Mouse (Mus musculus): ENCODE data around the gene Palld. TPM values are rescaled to one million over a fixed set of nuclear protein-coding genes. Genes with fewer than 3 reads are reported as not detected.
A peak's percentile ranks its signal among the peaks of the same experiment; 100 is the strongest.

The Palld gene
- polyA plus RNA-seq, 1 experiment from 2014 or later = 17.3 TPM

DNA sequence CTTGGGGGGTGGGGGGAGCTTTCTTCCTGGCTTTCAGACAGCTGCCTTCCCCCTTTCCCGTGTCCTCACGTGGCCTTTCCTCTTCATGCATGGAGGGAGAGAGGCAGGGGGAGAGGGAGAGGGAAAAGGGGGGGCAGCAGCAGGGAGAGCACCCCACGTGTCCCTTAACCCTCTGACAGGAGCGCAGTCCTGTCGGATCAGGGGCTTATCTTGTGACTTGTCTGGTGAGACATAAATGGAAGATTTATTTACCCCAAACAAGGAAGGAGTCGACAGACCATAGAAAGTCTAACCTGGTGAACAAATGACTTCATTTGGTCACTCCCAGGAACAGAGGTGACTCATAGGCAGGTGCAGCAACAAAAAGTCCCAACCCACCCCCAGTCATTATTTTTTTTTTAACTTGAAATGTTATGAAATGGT, 427.2 kb downstream of the Palld start:
- Histone ChIP-seq H3K4me3 (replicated peaks; ENCODE audit: low read length) (no peak overlapping the region), H3K9me3 (ENCODE audit: control insufficient read depth, low read length) (no peaks in the 10 kb centered on the region), H3K27me3 (ENCODE audit: control insufficient read depth, insufficient read depth, low read length) (no peaks in the 10 kb centered on the region), H3K36me3 (replicated peaks; ENCODE audit: control insufficient read depth, insufficient read depth) (no peaks in the 10 kb centered on the region), H3K4me2 (replicated peaks) (no peak overlapping the region), H3K27ac (no peak overlapping the region), H3K9ac (no peak overlapping the region), H3K4me1 (replicated peaks; ENCODE audit: control insufficient read depth, insufficient read depth, low read length) (no peaks in the 10 kb centered on the region)
- WGBS = 56% methylated on average over 6 of the region's 6 CpGs
- ATAC-seq (ENCODE audit: low FRiP score) (no peak), DNase-seq (ENCODE audit: low spot score) (no peak)

DNA sequence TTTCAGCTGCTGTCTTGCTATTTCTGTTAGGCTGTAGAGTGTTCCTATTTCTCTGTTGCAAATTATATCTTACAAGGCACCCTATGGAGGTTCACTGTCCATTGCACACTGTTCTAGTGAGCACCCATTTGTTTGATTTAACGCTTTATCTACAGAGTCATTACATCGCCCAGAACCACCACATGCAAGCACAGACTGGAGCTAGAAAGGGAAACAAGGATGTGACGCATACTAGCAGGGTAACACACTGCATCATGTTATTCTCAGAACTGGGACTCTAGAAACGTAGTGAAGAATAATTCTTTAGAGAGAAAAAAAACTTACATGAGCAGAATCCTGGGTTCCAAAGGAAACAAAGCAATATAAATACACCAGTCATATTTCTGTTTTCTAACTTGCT, 432.3 kb downstream of the Palld start:
- 87% methylated on average over 4 of the region's 4 CpGs for WGBS
- Histone ChIP-seq H3K36me3 (replicated peaks; ENCODE audit: control insufficient read depth, insufficient read depth) (no peaks in the 10 kb centered on the region), H3K9ac (no peak overlapping the region), H3K4me3 (replicated peaks; ENCODE audit: low read length) (no peak overlapping the region), H3K4me2 (replicated peaks) (no peak overlapping the region), H3K27ac (no peak overlapping the region), H3K4me1 (replicated peaks; ENCODE audit: control insufficient read depth, insufficient read depth, low read length) (peaks cover 15% of the 10 kb centered on the region), H3K27me3 (ENCODE audit: control insufficient read depth, insufficient read depth, low read length) (no peaks in the 10 kb centered on the region), H3K9me3 (ENCODE audit: control insufficient read depth, low read length) (no peaks in the 10 kb centered on the region)
- ATAC-seq (ENCODE audit: low FRiP score) (no peak), DNase-seq (ENCODE audit: low spot score) (no peak)

DNA sequence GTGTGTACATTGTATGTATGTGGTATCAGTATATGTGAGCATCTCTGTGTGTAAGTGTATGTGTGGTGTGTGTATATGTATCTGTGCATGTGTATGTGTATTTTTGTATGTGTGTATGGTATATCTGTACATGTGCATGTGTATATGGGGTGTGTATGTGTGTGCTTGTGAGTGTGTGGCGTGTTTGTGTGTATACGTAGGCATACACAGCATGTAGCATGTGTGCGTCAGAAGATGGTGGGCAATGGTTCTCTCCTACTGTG, 435.0 kb downstream of the Palld start:
- 91% methylated on average over 3 of the region's 3 CpGs for WGBS
- no peak for ATAC-seq (ENCODE audit: low FRiP score)

DNA sequence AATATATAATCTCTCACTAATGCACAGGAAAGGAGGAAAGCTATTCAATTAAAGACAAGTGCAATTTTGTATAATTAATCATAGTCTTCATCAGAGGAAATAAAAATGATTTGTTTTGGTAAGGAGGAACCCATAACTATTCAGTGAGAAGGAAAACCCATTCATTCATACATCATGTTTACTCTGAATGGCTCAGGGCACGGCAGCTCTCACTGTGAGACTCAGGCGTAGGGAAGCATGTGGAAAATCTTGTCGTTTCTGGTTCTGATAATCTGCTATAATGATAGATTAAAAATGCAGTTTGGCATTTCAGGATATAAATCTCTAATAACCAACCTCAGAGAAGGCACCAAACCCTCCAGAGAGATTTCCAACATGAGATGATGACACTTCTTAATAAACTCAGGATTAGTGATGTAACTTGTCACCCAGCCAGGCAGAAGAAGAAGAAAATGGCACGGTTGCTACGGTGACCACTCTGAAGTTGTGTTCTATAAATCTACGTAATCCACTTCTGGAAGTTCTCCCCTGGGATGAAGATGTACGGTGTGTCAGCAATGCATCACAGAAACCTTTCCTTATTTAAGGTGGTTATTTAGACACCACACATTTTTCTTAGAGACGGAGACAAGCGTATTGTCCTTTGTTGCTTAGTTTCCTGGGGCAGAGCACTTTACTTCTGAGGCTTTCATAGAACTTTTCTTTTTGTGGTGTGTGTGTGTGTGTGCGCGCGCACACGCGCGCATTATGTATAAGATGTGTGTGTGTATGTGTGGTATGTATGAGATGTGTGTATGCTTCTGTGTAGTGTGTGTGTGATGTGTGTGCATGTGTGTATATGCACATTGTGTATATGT, 435.6 kb downstream of the Palld start:
- no peak overlapping the region for H3K4me2 ChIP-seq (replicated peaks)
- no peak for DNase-seq (ENCODE audit: low spot score)
- no peaks in the 10 kb centered on the region for H3K36me3 ChIP-seq (replicated peaks; ENCODE audit: control insufficient read depth, insufficient read depth)
- no peaks in the 10 kb centered on the region for H3K27me3 ChIP-seq (ENCODE audit: control insufficient read depth, insufficient read depth, low read length)
- no peaks in the 10 kb centered on the region for H3K9me3 ChIP-seq (ENCODE audit: control insufficient read depth, low read length)
- ATAC-seq (ENCODE audit: low FRiP score) = 0 out of 2 replicates have a peak, but pooled peaks have one; percentile 31
- 0 out of 2 replicates have a peak overlapping the region, but pooled peaks have one; percentile 28 for H3K27ac ChIP-seq
- peaks cover 15% of the 10 kb centered on the region for H3K4me1 ChIP-seq (replicated peaks; ENCODE audit: control insufficient read depth, insufficient read depth, low read length)
- H3K4me3 ChIP-seq (replicated peaks; ENCODE audit: low read length) = no peak overlapping the region
- WGBS = 65% methylated on average over 15 of the region's 15 CpGs
- H3K9ac ChIP-seq = no peak overlapping the region

More for the DNA sequence above, 435.0 kb downstream of the Palld start:
- Histone ChIP-seq H3K9ac (no peak overlapping the region), H3K4me3 (replicated peaks; ENCODE audit: low read length) (no peak overlapping the region), H3K36me3 (replicated peaks; ENCODE audit: control insufficient read depth, insufficient read depth) (no peaks in the 10 kb centered on the region), H3K27me3 (ENCODE audit: control insufficient read depth, insufficient read depth, low read length) (no peaks in the 10 kb centered on the region), H3K9me3 (ENCODE audit: control insufficient read depth, low read length) (no peaks in the 10 kb centered on the region), H3K4me1 (replicated peaks; ENCODE audit: control insufficient read depth, insufficient read depth, low read length) (peaks cover 15% of the 10 kb centered on the region), H3K27ac (0 out of 2 replicates have a peak overlapping the region, but pooled peaks have one; percentile 28), H3K4me2 (replicated peaks) (no peak overlapping the region)
- no peak for DNase-seq (ENCODE audit: low spot score)

DNA sequence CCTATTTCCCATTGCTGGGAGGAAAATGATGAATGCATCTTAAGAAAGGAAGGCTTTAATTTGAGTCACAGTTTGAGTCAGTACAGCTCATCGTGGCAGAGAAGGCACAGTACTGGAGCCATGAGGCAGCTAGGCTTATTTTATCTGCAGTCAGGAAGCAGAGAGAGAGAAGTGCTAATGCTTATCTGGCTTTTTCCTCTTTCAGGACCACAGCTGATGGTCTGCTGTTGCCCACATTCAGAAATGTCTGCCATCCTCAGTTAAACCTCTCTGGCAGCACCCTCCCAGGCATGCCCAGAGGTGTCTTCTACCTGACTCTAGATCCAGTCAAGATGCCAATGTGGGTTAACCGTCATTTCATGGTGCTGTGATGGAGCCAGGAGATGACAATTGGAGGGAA, 438.1 kb downstream of the Palld start:
- Histone ChIP-seq H3K27me3 (ENCODE audit: control insufficient read depth, insufficient read depth, low read length) (no peaks in the 10 kb centered on the region), H3K27ac (no peak overlapping the region), H3K9me3 (ENCODE audit: control insufficient read depth, low read length) (no peaks in the 10 kb centered on the region), H3K4me2 (replicated peaks) (no peak overlapping the region), H3K4me1 (replicated peaks; ENCODE audit: control insufficient read depth, insufficient read depth, low read length) (peaks cover 15% of the 10 kb centered on the region), H3K4me3 (replicated peaks; ENCODE audit: low read length) (no peak overlapping the region), H3K36me3 (replicated peaks; ENCODE audit: control insufficient read depth, insufficient read depth) (no peaks in the 10 kb centered on the region), H3K9ac (no peak overlapping the region)
- ATAC-seq (ENCODE audit: low FRiP score) = no peak
- DNase-seq (ENCODE audit: low spot score) = no peak
- WGBS = 61% methylated on average over 2 of the region's 2 CpGs

DNA sequence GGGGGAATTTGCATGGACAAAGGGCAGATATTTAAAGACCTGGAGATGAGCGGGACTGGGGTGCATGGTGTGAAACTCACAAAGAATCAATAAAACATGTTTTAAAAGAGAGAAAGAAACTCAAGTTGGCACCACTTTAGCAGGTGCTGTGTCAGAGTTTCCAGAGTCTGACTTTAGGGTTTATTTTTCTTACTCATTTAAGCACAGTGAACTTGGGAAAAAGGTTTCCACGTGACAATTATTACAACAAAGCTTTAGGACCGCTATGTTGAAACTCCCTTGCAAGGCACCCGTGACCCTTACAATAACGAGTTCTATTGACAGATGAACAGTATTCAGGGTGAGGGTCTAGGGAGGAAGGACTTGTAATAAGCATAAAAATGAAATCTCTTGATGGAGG, 440.3 kb downstream of the Palld start:
- no peak for ATAC-seq (ENCODE audit: low FRiP score)
- 75% methylated on average over 5 of the region's 5 CpGs for WGBS

More for the DNA sequence above, 440.3 kb downstream of the Palld start:
- H3K27ac ChIP-seq = no peak overlapping the region
- H3K36me3 ChIP-seq (replicated peaks; ENCODE audit: control insufficient read depth, insufficient read depth) = no peaks in the 10 kb centered on the region
- no peaks in the 10 kb centered on the region for H3K27me3 ChIP-seq (ENCODE audit: control insufficient read depth, insufficient read depth, low read length)
- no peak overlapping the region for H3K4me2 ChIP-seq (replicated peaks)
- no peaks in the 10 kb centered on the region for H3K9me3 ChIP-seq (ENCODE audit: control insufficient read depth, low read length)
- peaks cover 6% of the 10 kb centered on the region for H3K4me1 ChIP-seq (replicated peaks; ENCODE audit: control insufficient read depth, insufficient read depth, low read length)
- no peak for DNase-seq (ENCODE audit: low spot score)
- H3K4me3 ChIP-seq (replicated peaks; ENCODE audit: low read length) = no peak overlapping the region
- no peak overlapping the region for H3K9ac ChIP-seq

Other genes starting within 250 kb of the Palld start
- gene Ddx60, start 25.4 kb upstream of the Palld start, polyA plus RNA-seq (2014; fragmentation: Nextera tagmentation; extraction: Ambion mirVana) = 0.37 and 0.84 TPM in 2 replicates
- not detected in 2 replicates for gene Anxa10, start 220.5 kb upstream of the Palld start, polyA plus RNA-seq (2014; fragmentation: Nextera tagmentation; extraction: Ambion mirVana)